ENCODE assay signal across 8 mouse cellular contexts in the genomic region with DNA sequence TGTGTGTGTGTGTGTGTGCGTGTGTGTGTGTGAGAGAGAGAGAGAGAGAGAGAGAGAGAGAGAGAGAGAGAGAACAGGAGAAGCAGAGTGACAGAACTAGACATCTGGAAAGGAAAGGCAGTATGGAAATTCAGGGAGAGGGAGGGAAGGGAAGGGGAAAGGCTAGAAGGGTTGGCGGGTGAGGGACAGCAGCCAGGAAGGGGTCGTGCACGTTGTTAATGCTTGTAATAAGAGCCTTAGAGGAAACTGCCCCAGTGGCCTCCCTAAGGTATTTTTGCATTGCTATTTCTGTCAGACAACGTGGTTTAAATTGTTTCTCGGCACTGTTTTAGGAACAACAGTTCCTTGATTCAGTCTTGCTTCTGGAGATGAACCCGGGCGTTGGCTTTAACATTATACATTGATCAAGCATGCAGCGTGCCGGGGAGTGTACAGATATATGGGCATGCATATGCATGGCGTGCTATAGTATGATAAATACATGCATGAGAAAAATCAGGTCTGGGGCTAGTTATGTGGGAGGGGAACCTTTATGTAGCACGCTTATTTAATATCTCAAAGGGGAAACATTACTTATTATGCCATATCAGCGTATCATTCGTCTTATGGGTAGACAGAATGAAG. TPM values are rescaled to one million over a fixed set of nuclear protein-coding genes. Genes with fewer than 3 reads are reported as not detected.
DNase-seq lines count a peak whose midpoint lies in the region; ATAC-seq and TF ChIP-seq lines count a peak whose summit lies in the region.
"Had no signal": no experiment of that assay in that cellular context is flagged by ENCODE, and none has a peak within 500 bp of the region (broad histone marks: within the 10 kb centered on the region; RNA-seq: fewer than 3 reads in every experiment).

No protein-coding gene starts in this region.

- in situ Hi-C loops in ES-E14 (cut with MboI; ENCODE audit: low sequenced_read_pairs in 2 of 2, unreplicated experiment in 2 of 2) = no loop called here

- intact Hi-C loops in gastrocnemius, adult 2 months (cut with DNase I) = loop anchor here (5.0 kb wide), 1 partner anchor 190 kb away; no protein-coding TSS in a partner anchor

- no peaks in the 10 kb centered on the region for H3K27me3 ChIP-seq in heart, embryonic 13.5 days (replicated peaks)
- no peaks in the 10 kb centered on the region for H3K27me3 ChIP-seq in limb, embryonic 14.5 days (ENCODE audit: control insufficient read depth, insufficient read depth, low read length)

- TF ChIP-seq POLR2A in limb, embryonic 14.5 days (IDR thresholded peaks at IDR 0.05; ENCODE audit: borderline replicate concordance, extremely low read depth, insufficient read depth, insufficient read length) = no peak

- peaks cover 26 to 37% of the 10 kb centered on the region in 2 experiments for H3K4me1 ChIP-seq in ES-E14 (ENCODE audit: control insufficient read depth in 2 of 2, insufficient read depth in 2 of 2, low read length in 2 of 2, poor library complexity in 1 of 2)
- H3K4me1 ChIP-seq in heart, embryonic 13.5 days = peaks cover 46% of the 10 kb centered on the region
- peaks cover 37% of the 10 kb centered on the region for H3K4me1 ChIP-seq in limb, embryonic 14.5 days (ENCODE audit: control insufficient read depth, insufficient read depth, low read length)

- no peak for ATAC-seq in heart, embryonic 13.5 days (ENCODE audit: extremely low read depth, insufficient number of reproducible peaks, low FRiP score, low TSS enrichment)
- ATAC-seq in limb, embryonic 14.5 days (ENCODE audit: low FRiP score, low read depth) = peak; percentile 62

- peak overlapping the region; percentile 18 to 58 for H3K4me3 ChIP-seq in ES-E14 (ENCODE audit: insufficient read depth in 1 of 2, low read depth in 1 of 2, low read length in 2 of 2, poor library complexity in 1 of 2, severe bottlenecking in 1 of 2)
- H3K4me3 ChIP-seq in heart, embryonic 13.5 days = no peak overlapping the region
- no peak overlapping the region for H3K4me3 ChIP-seq in limb, embryonic 14.5 days (replicated peaks; ENCODE audit: low read length)
- H3K4me3 ChIP-seq in gastrocnemius, adult 2 months = no peak overlapping the region

- 43% methylated on average over 14 of the region's 14 CpGs for WGBS in heart, embryonic 13.5 days
- 30% methylated on average over 14 of the region's 14 CpGs for WGBS in limb, embryonic 14.5 days

- no peaks in the 10 kb centered on the region for H3K36me3 ChIP-seq in ES-E14 (ENCODE audit: control insufficient read depth, insufficient read depth, low read length, poor library complexity, severe bottlenecking)
- no peaks in the 10 kb centered on the region for H3K36me3 ChIP-seq in heart, embryonic 13.5 days
- H3K36me3 ChIP-seq in limb, embryonic 14.5 days (ENCODE audit: control insufficient read depth, insufficient read depth, low read length) = no peaks in the 10 kb centered on the region

- H3K27ac ChIP-seq in ES-E14 (ENCODE audit: insufficient read depth, low read depth, low read length, poor library complexity, severe bottlenecking) = peak overlapping the region; percentile 92; the same call in 1 of the 2 replicates
- peak overlapping the region; percentile 58 for H3K27ac ChIP-seq in heart, embryonic 13.5 days (replicated peaks)
- H3K27ac ChIP-seq in limb, embryonic 14.5 days (replicated peaks; ENCODE audit: low read depth, low read length) = peak overlapping the region; percentile 82
- H3K27ac ChIP-seq in gastrocnemius, adult 2 months = no peak overlapping the region
- H3K27ac ChIP-seq: liver, embryonic 14.5 days had no signal

- DNase-seq in ES-E14 (ENCODE audit: low read depth, low spot score) = no peak
- peak; percentile 44 for DNase-seq in R1 (ENCODE audit: low read depth, low spot score)
- DNase-seq in limb, embryonic 14.5 days (ENCODE audit: low spot score) = peak; percentile 88
- no peak for DNase-seq in gastrocnemius, postnatal 10 days
- DNase-seq in gastrocnemius, adult 2 months = no peak
- no peak for DNase-seq in thymus, adult 18-20 months

- TF ChIP-seq CTCF in gastrocnemius, adult 2 months (IDR thresholded peaks at IDR 0.05) = no peak

- H3K9me3 ChIP-seq in ES-E14 (ENCODE audit: control insufficient read depth, insufficient read depth, low read depth, low read length) = no peaks in the 10 kb centered on the region
- H3K9me3 ChIP-seq in heart, embryonic 13.5 days = no peaks in the 10 kb centered on the region
- H3K9me3 ChIP-seq in limb, embryonic 14.5 days (ENCODE audit: control insufficient read depth, low read length) = no peaks in the 10 kb centered on the region

- H3K9ac ChIP-seq in ES-E14 (ENCODE audit: insufficient read depth, low read depth, low read length, poor library complexity, severe bottlenecking) = no peak overlapping the region
- peak overlapping the region; percentile 15; the same call in 1 of the 2 replicates for H3K9ac ChIP-seq in heart, embryonic 13.5 days
- H3K9ac ChIP-seq in limb, embryonic 14.5 days (ENCODE audit: low read depth, low read length, severe bottlenecking) = no peak overlapping the region
- H3K9ac ChIP-seq: liver, embryonic 14.5 days had no signal

- peak overlapping the region; percentile 42 for H3K4me2 ChIP-seq in heart, embryonic 13.5 days
- H3K4me2 ChIP-seq in limb, embryonic 14.5 days (replicated peaks; ENCODE audit: low read depth, low read length, severe bottlenecking) = peak overlapping the region; percentile 37; the same call in 1 of the 2 replicates

TF ChIP-seq in ES-E14, 5 proteins besides CTCF, POLR2A, EP300 and RAD21:
- TF ChIP-seq MAFK (IDR thresholded peaks at IDR 0.05; ENCODE audit: insufficient read depth, low read depth, low read length) (no peak), ZC3H11A (IDR thresholded peaks at IDR 0.05; ENCODE audit: borderline replicate concordance, low read depth, low read length) (no peak), ZNF384 (IDR thresholded peaks at IDR 0.05; ENCODE audit: low read depth, low read length) (no peak)

RNA-seq across cellular contexts. Expression of a gene that starts 52.6 kb away (rescaled TPM):
- total RNA-seq in ES-E14 (2012; rRNA removed) = 52.3 and 81.2 TPM in 2 replicates
- 5.1 and 6.8 TPM in 2 replicates for polyA plus RNA-seq in heart, embryonic 13.5 days (2015; fragmentation: Nextera tagmentation; extraction: Ambion mirVana)
- polyA plus RNA-seq in limb, embryonic 14.5 days (2012; rRNA removed) = 44.5 and 46.1 TPM in 2 replicates
- polyA plus RNA-seq in limb, embryonic 14.5 days (2014; fragmentation: Nextera tagmentation; extraction: Ambion mirVana) = 10.7 and 11.5 TPM in 2 replicates
- total RNA-seq in gastrocnemius, postnatal 10 days (2021) = 10 to 100 TPM; 49.3 to 59.3 TPM
- total RNA-seq in gastrocnemius, adult 2 months (2021) = 10 to 100 TPM in 1 of 2 experiments, 1 to 10 TPM in 1; 6.9 to 13.8 TPM

Comparison
In these comparisons a context has a peak if more than half of its experiments do, and no peak if none do; other contexts are left out.
1. DNase-seq: peak in R1 (single experiment) and limb, embryonic 14.5 days (single experiment); none in ES-E14 (single experiment), gastrocnemius, postnatal 10 days (single experiment), gastrocnemius, adult 2 months (single experiment) and thymus, adult 18-20 months (0 of 2).
2. H3K4me3 ChIP-seq: peak in ES-E14 (2 of 2); none in heart, embryonic 13.5 days (single experiment), limb, embryonic 14.5 days (single experiment) and gastrocnemius, adult 2 months (single experiment).